Mouse (Mus musculus) ES-E14 (cell line): Measurements from ENCODE around the gene Nfkbil1. TPM values are rescaled to one million over a fixed set of nuclear protein-coding genes. Genes with fewer than 3 reads are reported as not detected.

Experiments
- DNase-seq: peaks from one replicate; pipeline ENCODE4 v3.0.0-alpha.2; 2013; ENCODE audit warnings: low read depth, low spot score
- H3K27ac ChIP-seq: 2 replicates; pipeline ENCODE4 v1.5.1; 2012; ENCODE audit warnings: low read depth, mild to moderate bottlenecking, low read length, moderate library complexity, mixed read lengths; ENCODE audit not compliant: poor library complexity, insufficient read depth, severe bottlenecking
- H3K36me3 ChIP-seq: 2 replicates; pipeline ENCODE4 v1.6.1; 2012; ENCODE audit warnings: mild to moderate bottlenecking, low read length, moderate library complexity, mixed read lengths; ENCODE audit not compliant: control insufficient read depth, poor library complexity, insufficient read depth, severe bottlenecking
- H3K4me1 ChIP-seq, 2 experiments: fragments of 150-350 bp in 1 of 2; sonication (generic) in 1 of 2; 2 replicates each; pipeline ENCODE4 v1.6.1; 2012; ENCODE audit warnings: low read length in 2 of 2, mild to moderate bottlenecking in 1 of 2, mixed read lengths in 1 of 2; ENCODE audit not compliant: control insufficient read depth in 2 of 2, insufficient read depth in 2 of 2, poor library complexity in 1 of 2
- H3K4me3 ChIP-seq, 2 experiments: fragments of 150-350 bp in 1 of 2; sonication (generic) in 1 of 2; 2 replicates each; pipeline ENCODE4 v1.5.1; 2012; ENCODE audit warnings: low read length in 2 of 2, low read depth in 1 of 2, mild to moderate bottlenecking in 1 of 2, mixed read lengths in 1 of 2; ENCODE audit not compliant: insufficient read depth in 1 of 2, poor library complexity in 1 of 2, severe bottlenecking in 1 of 2
- H3K9ac ChIP-seq: 2 replicates; pipeline ENCODE4 v1.6.1; 2012; ENCODE audit warnings: low read depth, mild to moderate bottlenecking, low read length, mixed read lengths; ENCODE audit not compliant: poor library complexity, insufficient read depth, severe bottlenecking
- H3K9me3 ChIP-seq: fragments of 150-350 bp; sonication (generic); 2 replicates; pipeline ENCODE4 v1.6.1; 2012; ENCODE audit warnings: low read depth, mild to moderate bottlenecking, low read length; ENCODE audit not compliant: control insufficient read depth, insufficient read depth
- CHD2 ChIP-seq: IDR thresholded peaks from 2 replicates; pipeline ENCODE4 v1.6.1; 2014; ENCODE audit warnings: mild to moderate bottlenecking, low read depth, low read length, inconsistent platforms
- HCFC1 ChIP-seq: IDR thresholded peaks from 2 replicates; pipeline ENCODE4 v1.6.1; 2012; ENCODE audit warnings: low read length, inconsistent platforms, borderline replicate concordance; ENCODE audit not compliant: insufficient read depth
- MAFK ChIP-seq: IDR thresholded peaks from 2 replicates; pipeline ENCODE4 v1.6.1; 2014; ENCODE audit warnings: mild to moderate bottlenecking, low read depth, low read length, inconsistent platforms; ENCODE audit not compliant: insufficient read depth
- ZC3H11A ChIP-seq: IDR thresholded peaks from 2 replicates; pipeline ENCODE4 v1.6.1; 2012; ENCODE audit warnings: low read depth, mild to moderate bottlenecking, inconsistent platforms, low read length, borderline replicate concordance
- ZNF384 ChIP-seq: IDR thresholded peaks from 2 replicates; pipeline ENCODE4 v1.6.1; 2012; ENCODE audit warnings: low read depth, low read length, inconsistent platforms
- in situ Hi-C, 2 experiments: fragments of 600-800 bp; cut with MboI; formaldehyde crosslinking; loops; one replicate each; pipeline ENCODE4 v1.15.1; 2025; ENCODE audit warnings: low sequenced_read_pairs in 2 of 2, inconsistent platforms in 1 of 2; ENCODE audit not compliant: unreplicated experiment in 2 of 2
- total RNA-seq: library from RNA; depleted of rRNA; stranded (reverse); fragments of 300-350 nt; gene quantifications from 2 replicates; pipeline ENCODE4 v1.2.3, GENCODE M21; 2012

The Nfkbil1 gene
- total RNA-seq, 1 experiment = 6.1 TPM

GRCm38 (mm10) chr17:35267399-35268086 lies 32.0 kb upstream of the Nfkbil1 start:
- Histone ChIP-seq H3K9me3 (no peaks in the 10 kb centered on the region), H3K36me3 (no peaks in the 10 kb centered on the region), H3K27ac (no peak overlapping the region), H3K4me1 (0 out of 4 replicates have a peak, but pooled peaks cover 0 to 3% of the 10 kb centered on the region in 2 experiments), H3K4me3 (no peak overlapping the region), H3K9ac (no peak overlapping the region)
- in situ Hi-C loops = no loop called here
- no peak for DNase-seq
- no peak for TF ChIP-seq CHD2
- TF ChIP-seq ZC3H11A = no peak
- TF ChIP-seq MAFK = no peak
- TF ChIP-seq ZNF384 = no peak
- no peak for TF ChIP-seq HCFC1

DNA sequence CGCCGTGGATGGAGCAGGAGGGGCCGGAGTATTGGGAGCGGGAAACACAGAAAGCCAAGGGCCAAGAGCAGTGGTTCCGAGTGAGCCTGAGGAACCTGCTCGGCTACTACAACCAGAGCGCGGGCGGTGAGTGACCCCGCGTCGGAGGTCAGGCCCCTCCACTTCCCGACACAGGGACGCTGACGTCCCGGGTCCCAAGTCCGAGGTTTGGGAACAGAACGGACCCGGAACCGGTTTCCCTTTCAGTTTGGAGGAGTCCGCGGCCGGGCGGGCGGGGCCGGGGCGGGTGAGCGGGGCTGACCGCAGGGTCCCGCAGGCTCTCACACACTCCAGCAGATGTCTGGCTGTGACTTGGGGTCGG lies 27.9 kb upstream of the Nfkbil1 start:
- H3K27ac ChIP-seq = no peak overlapping the region
- H3K9me3 ChIP-seq = no peaks in the 10 kb centered on the region
- in situ Hi-C loops = no loop called here
- H3K4me3 ChIP-seq = peak overlapping the region; percentile 67 to 87
- peaks cover 0 to 7% of the 10 kb centered on the region in 2 experiments; a peak in 2 of 4 replicates for H3K4me1 ChIP-seq
- H3K36me3 ChIP-seq = no peaks in the 10 kb centered on the region
- TF ChIP-seq ZC3H11A (no peak), ZNF384 (no peak), MAFK (no peak), CHD2 (no peak), HCFC1 (no peak)
- peak overlapping the region; percentile 82 for H3K9ac ChIP-seq
- DNase-seq = no peak

GRCm38 (mm10) chr17:35262664-35263522 lies 27.3 kb upstream of the Nfkbil1 start, which contains the start of gene H2-D1:
H2-D1 (plus strand) TSS chr17:35262730.
- H3K4me3 ChIP-seq = peak within 1 kb of the TSS; percentile 67 to 87
- TF ChIP-seq ZNF384 (no peak), CHD2 (peak; percentile 94)
- in situ Hi-C loops = no loop called here
- H3K27ac ChIP-seq = no peak within 1 kb of the TSS
- H3K4me1 ChIP-seq = peaks cover 0 to 7% of the 10 kb centered on the region in 2 experiments; a peak in 2 of 4 replicates
- no peaks in the 10 kb centered on the region for H3K9me3 ChIP-seq
- no peaks in the 10 kb centered on the region for H3K36me3 ChIP-seq
- H3K9ac ChIP-seq = peak within 1 kb of the TSS; percentile 82
- DNase-seq = no peak

GRCm38 (mm10) chr17:35261651-35262050 lies 26.1 kb upstream of the Nfkbil1 start:
- in situ Hi-C loops = no loop called here
- TF ChIP-seq MAFK (no peak), ZC3H11A (no peak), CHD2 (no peak), HCFC1 (no peak), ZNF384 (no peak)
- no peak overlapping the region for H3K4me3 ChIP-seq
- DNase-seq = no peak
- no peaks in the 10 kb centered on the region for H3K9me3 ChIP-seq
- no peak overlapping the region for H3K9ac ChIP-seq
- no peaks in the 10 kb centered on the region for H3K36me3 ChIP-seq
- peaks cover 0 to 7% of the 10 kb centered on the region in 2 experiments; a peak in 2 of 4 replicates for H3K4me1 ChIP-seq
- no peak overlapping the region for H3K27ac ChIP-seq
